Mouse (Mus musculus): ENCODE measurements at regions not wholly inside any gene's neighbourhood (a gene's known extent, or its start where the extent isn't known, plus 50 kb on each side); places are given as distances from the start of the nearest gene placed in this dataset.

DNA sequence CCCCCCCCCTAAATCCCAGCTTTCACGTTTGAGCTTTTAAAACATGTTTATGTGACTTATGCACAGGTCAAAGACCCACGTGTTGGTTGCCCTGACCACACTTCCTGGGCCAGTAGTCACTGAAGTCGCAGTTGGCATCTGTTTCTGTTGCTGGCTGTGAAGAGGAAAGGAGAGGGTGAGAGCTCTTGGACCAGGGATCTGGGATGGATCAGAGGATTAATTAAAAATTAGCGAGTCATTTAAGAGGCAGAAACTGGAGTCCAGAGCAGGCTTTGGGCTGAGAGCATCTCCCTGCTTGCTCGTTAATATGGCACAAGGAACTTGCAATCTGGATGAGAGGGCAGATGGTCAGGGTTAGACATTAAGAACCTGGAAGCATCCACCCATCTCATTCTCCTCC lies 59.1 kb upstream of the Syt6 start:
- no peak for DNase-seq (ENCODE audit: low spot score)

- DNase-seq (ENCODE audit: low spot score), result no peak
These were observed 57.4 kb upstream of the Syt6 start for GRCm38 (mm10) chr3:103517376-103518304.

DNA sequence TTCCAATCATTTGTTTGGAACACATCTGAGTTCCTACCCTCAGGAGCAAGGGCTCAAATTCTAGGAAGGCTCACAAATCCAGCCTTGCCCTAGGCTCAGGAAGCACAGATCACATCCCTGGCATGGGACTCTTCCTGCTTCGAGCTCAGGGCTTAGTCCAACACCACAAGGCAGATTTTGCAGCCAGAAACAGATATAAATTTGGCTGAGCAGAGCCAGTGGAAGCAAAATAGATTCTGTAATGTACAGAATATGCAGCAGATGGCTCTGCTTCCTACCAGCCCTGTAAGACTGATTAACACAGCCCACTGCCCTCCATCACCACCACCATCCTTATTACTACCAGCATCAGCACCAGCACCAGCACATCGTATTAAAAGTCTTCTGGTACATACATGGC lies 56.4 kb upstream of the Syt6 start:
- no peak for DNase-seq (ENCODE audit: low spot score)

Data from retina, embryonic 14.5 days (tissue).